Mouse (Mus musculus) ES-Bruce4 (cell line): ENCODE data around the gene Urgcp.

Source experiments
- CTCF ChIP-seq: IDR thresholded peaks from one replicate; pipeline ENCODE4 v1.8.1; 2011; ENCODE audit warnings: low read depth, low read length
- EP300 ChIP-seq: IDR thresholded peaks from 2 replicates; pipeline ENCODE4 v1.6.1; 2011; ENCODE audit warnings: low read depth, low read length; ENCODE audit not compliant: insufficient read depth
- POLR2A ChIP-seq: IDR thresholded peaks from one replicate; pipeline ENCODE4 v1.8.1; 2011; ENCODE audit warnings: low read length; ENCODE audit not compliant: insufficient read depth

- TF ChIP-seq POLR2A (no peak), CTCF (no peak), EP300 (no peak)
Measured at GRCm38 (mm10) chr11:5762633-5762982, 432 bp upstream of the Urgcp start.
